Mouse (Mus musculus): ENCODE results near the gene Abcb9. TPM values are rescaled to one million over a fixed set of nuclear protein-coding genes. Genes with fewer than 3 reads are reported as not detected.

Abcb9 gene
- polyA plus RNA-seq, 1 experiment from 2014 or later, result 0.54 TPM

- Histone ChIP-seq H3K9me3 (replicated peaks) (no peaks in the 10 kb centered on the region), H3K27ac (replicated peaks) (peak overlapping the region; percentile 96), H3K36me3 (peaks cover 30% of the 10 kb centered on the region), H3K4me1 (peaks cover 60% of the 10 kb centered on the region), H3K27me3 (ENCODE audit: low read depth, poor library complexity, severe bottlenecking) (no peaks in the 10 kb centered on the region; the same call in 1 of the 2 replicates), H3K4me3 (peak overlapping the region; percentile 92)
- WGBS, result under 1% methylated on average over 26 of the region's 26 CpGs
- DNase-seq (ENCODE audit: low spot score), result peak; percentile 47
Observed at GRCm38 (mm10) chr5:124031068-124031955, 64.3 kb downstream of the Abcb9 start.

DNA sequence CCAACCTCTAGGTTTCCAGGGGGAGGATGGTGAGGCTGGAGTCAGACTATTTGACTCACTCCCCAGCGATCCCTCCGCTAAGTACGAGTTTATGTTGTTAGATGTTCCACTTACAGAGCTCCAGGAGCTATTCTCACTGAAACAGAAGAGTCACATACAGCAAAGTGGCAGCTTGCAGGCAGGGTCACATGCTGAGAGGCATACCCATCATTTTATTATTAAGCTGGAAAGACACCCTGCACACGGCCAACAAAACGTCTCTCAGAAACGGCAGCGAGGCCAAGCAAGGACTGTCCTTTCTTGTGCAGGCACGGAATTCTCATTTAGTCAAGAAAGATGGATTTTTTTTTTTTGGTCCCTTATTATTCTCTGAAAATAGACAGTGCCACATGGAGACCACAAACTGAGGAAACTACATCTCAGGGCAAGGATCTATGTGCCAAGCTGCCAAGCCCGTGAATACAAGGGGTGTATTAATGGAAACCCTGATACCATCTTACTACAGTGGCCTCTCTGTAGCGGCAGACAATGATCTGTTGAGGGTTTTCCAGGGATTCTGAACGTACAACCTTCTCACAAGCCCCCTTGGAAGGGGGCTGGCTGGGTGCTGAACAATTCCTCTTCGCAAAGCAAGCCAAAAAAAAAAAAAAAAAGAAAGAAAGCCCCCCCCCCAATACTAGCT lies 65.1 kb downstream of the Abcb9 start:
- peak; percentile 12 for DNase-seq (ENCODE audit: low spot score)
- WGBS, result 49% methylated on average over 12 of the region's 12 CpGs
- peak overlapping the region; percentile 96 for H3K27ac ChIP-seq (replicated peaks)

DNA sequence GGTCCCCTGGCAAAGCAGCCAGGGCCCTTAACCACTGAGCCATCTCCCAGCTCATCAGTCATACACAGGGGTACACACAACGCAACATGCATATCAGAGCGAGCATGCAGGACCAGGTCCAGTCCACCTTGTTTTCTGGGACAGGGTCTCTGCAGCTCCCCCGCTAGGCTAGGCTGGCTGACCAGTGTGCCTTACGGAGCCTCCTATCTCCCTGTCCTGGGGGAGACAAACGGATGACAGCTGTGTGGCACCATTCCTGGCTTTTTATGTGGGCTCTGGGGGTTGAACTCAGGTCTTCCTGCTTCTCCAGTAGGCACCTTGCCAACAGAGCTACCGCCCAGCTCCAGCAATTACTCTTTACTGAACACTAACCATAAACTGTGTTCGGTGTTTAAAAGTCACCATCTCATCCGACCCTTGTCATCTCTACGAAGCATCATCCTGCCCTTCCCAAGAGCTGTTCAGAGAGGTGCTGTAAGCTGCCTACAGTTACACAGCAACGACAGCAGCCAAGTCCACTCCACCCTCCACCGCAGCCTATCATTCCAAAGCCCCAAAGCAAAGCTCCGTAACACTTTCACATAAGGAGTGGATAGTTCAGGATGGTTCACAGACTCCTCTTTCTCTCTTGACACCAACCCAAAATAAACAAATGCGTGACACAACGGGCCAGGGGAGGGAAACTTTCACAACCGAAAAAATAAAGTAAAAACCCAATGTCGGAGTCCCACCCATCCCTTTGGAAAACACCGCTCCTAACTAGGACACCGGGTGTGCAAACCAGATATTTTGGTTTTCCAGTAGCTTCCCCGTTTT lies 66.2 kb downstream of the Abcb9 start:
- DNase-seq (ENCODE audit: low spot score), result peak; percentile 11
- H3K27ac ChIP-seq (replicated peaks), result 0 out of 2 replicates have a peak overlapping the region, but pooled peaks have one; percentile 38
- WGBS, result 95% methylated on average over 19 of the region's 19 CpGs
- H3K4me3 ChIP-seq, result peak overlapping the region; percentile 92; the same call in 1 of the 2 replicates
- no peaks in the 10 kb centered on the region for H3K9me3 ChIP-seq (replicated peaks)
- H3K4me1 ChIP-seq, result peaks cover 74% of the 10 kb centered on the region
- no peaks in the 10 kb centered on the region; the same call in 1 of the 2 replicates for H3K27me3 ChIP-seq (ENCODE audit: low read depth, poor library complexity, severe bottlenecking)
- peaks cover 38% of the 10 kb centered on the region for H3K36me3 ChIP-seq

More for the DNA sequence above, 65.1 kb downstream of the Abcb9 start:
- Histone ChIP-seq H3K27me3 (ENCODE audit: low read depth, poor library complexity, severe bottlenecking) (no peaks in the 10 kb centered on the region; the same call in 1 of the 2 replicates), H3K4me3 (peak overlapping the region; percentile 92), H3K4me1 (peaks cover 63% of the 10 kb centered on the region), H3K9me3 (replicated peaks) (no peaks in the 10 kb centered on the region), H3K36me3 (peaks cover 38% of the 10 kb centered on the region)

GRCm38 (mm10) chr5:124028680-124029079 lies 66.9 kb downstream of the Abcb9 start:
- DNase-seq (ENCODE audit: low spot score), result no peak
- no peaks in the 10 kb centered on the region for H3K27me3 ChIP-seq (ENCODE audit: low read depth, poor library complexity, severe bottlenecking)
- H3K27ac ChIP-seq (replicated peaks), result peak overlapping the region; percentile 78
- peaks cover 82% of the 10 kb centered on the region for H3K4me1 ChIP-seq
- no peaks in the 10 kb centered on the region for H3K9me3 ChIP-seq (replicated peaks)
- peaks cover 38% of the 10 kb centered on the region for H3K36me3 ChIP-seq
- WGBS, result 79% methylated on average over 7 of the region's 7 CpGs
- peak overlapping the region; percentile 35 for H3K4me3 ChIP-seq

GRCm38 (mm10) chr5:124027702-124028470 lies 67.7 kb downstream of the Abcb9 start:
- H3K4me3 ChIP-seq, result peak overlapping the region; percentile 35
- 53% methylated on average over 19 of the region's 19 CpGs for WGBS
- no peak for DNase-seq (ENCODE audit: low spot score)
- peaks cover 89% of the 10 kb centered on the region for H3K4me1 ChIP-seq
- peaks cover 43% of the 10 kb centered on the region for H3K36me3 ChIP-seq
- H3K9me3 ChIP-seq (replicated peaks), result no peaks in the 10 kb centered on the region
- H3K27ac ChIP-seq (replicated peaks), result peak overlapping the region; percentile 78
- no peaks in the 10 kb centered on the region for H3K27me3 ChIP-seq (ENCODE audit: low read depth, poor library complexity, severe bottlenecking)

- WGBS, result 75% methylated on average over 5 of the region's 5 CpGs
- DNase-seq (ENCODE audit: low spot score), result no peak
- Histone ChIP-seq H3K4me1 (peaks cover 98% of the 10 kb centered on the region), H3K27ac (replicated peaks) (peak overlapping the region; percentile 78), H3K27me3 (ENCODE audit: low read depth, poor library complexity, severe bottlenecking) (no peaks in the 10 kb centered on the region), H3K36me3 (peaks cover 54% of the 10 kb centered on the region), H3K9me3 (replicated peaks) (no peaks in the 10 kb centered on the region), H3K4me3 (no peak overlapping the region; the same call in 1 of the 2 replicates)
Observed at GRCm38 (mm10) chr5:124026568-124026967, 69.0 kb downstream of the Abcb9 start.

DNA sequence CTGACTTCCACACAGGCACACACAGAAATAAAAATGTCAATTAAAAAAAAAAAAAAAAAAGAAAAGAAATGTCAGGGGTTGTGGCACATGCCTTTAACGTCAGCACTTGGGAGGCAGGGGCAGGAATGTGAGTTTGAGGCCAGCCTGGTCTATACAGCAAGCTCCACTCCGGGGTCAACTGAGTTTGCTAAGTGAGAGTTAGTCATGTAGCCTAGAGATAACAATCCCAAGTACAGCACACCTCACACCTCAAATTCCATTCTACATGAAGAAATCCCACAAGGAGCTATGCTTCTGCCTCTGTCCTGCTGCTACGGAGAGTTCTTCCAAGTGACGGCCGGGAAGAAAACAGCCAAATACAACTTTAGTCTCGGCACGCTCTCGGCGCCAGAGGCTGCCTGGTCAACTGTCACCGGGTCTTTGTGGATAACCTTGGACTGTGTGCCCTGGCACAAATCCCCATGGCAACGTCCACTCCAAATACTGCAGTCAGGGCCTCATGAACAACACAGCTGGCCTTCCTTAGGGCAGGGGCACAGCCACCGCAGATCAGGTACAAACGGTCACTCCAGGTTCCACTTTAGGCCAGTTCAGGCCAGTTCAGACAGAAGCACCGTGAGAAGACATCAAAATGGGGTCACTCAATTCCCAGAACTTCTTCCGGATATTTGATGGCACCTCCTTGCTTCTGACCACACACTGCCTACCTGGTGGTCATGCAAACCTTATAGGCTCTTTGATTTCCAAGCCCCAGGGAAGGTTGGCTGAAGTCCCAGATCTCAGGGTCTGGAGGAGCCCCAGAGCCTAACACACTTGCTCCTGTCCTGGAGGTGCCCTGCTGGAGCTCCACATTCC lies 69.8 kb downstream of the Abcb9 start:
- no peak for DNase-seq (ENCODE audit: low spot score)
- H3K4me3 ChIP-seq, result no peak overlapping the region
- H3K27me3 ChIP-seq (ENCODE audit: low read depth, poor library complexity, severe bottlenecking), result no peaks in the 10 kb centered on the region
- 92% methylated on average over 15 of the region's 15 CpGs for WGBS
- H3K9me3 ChIP-seq (replicated peaks), result no peaks in the 10 kb centered on the region
- H3K27ac ChIP-seq (replicated peaks), result peak overlapping the region; percentile 78
- H3K4me1 ChIP-seq, result peaks cover 98% of the 10 kb centered on the region
- H3K36me3 ChIP-seq, result peaks cover 62% of the 10 kb centered on the region

GRCm38 (mm10) chr5:124025146-124025545 lies 70.5 kb downstream of the Abcb9 start:
- Histone ChIP-seq H3K4me1 (peaks cover 96% of the 10 kb centered on the region), H3K36me3 (peaks cover 63% of the 10 kb centered on the region), H3K9me3 (replicated peaks) (no peaks in the 10 kb centered on the region), H3K27ac (replicated peaks) (peak overlapping the region; percentile 78), H3K27me3 (ENCODE audit: low read depth, poor library complexity, severe bottlenecking) (no peaks in the 10 kb centered on the region), H3K4me3 (no peak overlapping the region; the same call in 1 of the 2 replicates)
- 73% methylated on average over 9 of the region's 9 CpGs for WGBS
- no peak for DNase-seq (ENCODE audit: low spot score)

GRCm38 (mm10) chr5:124024677-124025076 lies 70.9 kb downstream of the Abcb9 start:
- Histone ChIP-seq H3K36me3 (peaks cover 61% of the 10 kb centered on the region), H3K9me3 (replicated peaks) (no peaks in the 10 kb centered on the region), H3K4me3 (no peak overlapping the region; the same call in 1 of the 2 replicates), H3K4me1 (peaks cover 96% of the 10 kb centered on the region), H3K27ac (replicated peaks) (peak overlapping the region; percentile 78), H3K27me3 (ENCODE audit: low read depth, poor library complexity, severe bottlenecking) (no peaks in the 10 kb centered on the region)
- DNase-seq (ENCODE audit: low spot score), result no peak
- WGBS, result 71% methylated on average over 6 of the region's 6 CpGs

- no peak for DNase-seq (ENCODE audit: low spot score)
- Histone ChIP-seq H3K27me3 (ENCODE audit: low read depth, poor library complexity, severe bottlenecking) (no peaks in the 10 kb centered on the region), H3K9me3 (replicated peaks) (no peaks in the 10 kb centered on the region), H3K27ac (replicated peaks) (0 out of 2 replicates have a peak overlapping the region, but pooled peaks have one; percentile 38), H3K4me3 (no peak overlapping the region), H3K36me3 (peaks cover 57% of the 10 kb centered on the region), H3K4me1 (peaks cover 96% of the 10 kb centered on the region)
- WGBS, result 87% methylated on average over 7 of the region's 7 CpGs
Observed at GRCm38 (mm10) chr5:124022365-124022764, 73.2 kb downstream of the Abcb9 start.

DNA sequence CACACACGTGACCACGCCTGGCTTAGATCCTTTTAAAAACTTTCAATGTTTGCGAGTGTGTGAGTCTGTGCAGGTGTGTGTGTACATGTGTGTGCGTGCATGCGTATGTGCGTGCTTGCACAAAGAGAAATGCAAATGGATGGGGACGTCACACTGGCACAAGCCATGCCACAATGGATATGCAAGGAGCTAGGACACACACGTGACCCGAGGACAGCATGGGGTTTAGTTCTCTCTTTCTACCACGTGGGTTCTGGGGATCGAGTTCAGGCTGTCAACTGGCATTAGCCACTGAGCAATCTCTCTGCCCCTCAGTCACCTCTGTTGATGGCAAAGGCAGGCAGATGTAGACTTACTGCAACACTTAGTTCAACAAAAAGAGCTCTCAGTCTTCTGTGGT lies 73.9 kb downstream of the Abcb9 start:
- Histone ChIP-seq H3K4me3 (no peak overlapping the region), H3K36me3 (peaks cover 52% of the 10 kb centered on the region), H3K27ac (replicated peaks) (no peak overlapping the region), H3K4me1 (peaks cover 96% of the 10 kb centered on the region), H3K27me3 (ENCODE audit: low read depth, poor library complexity, severe bottlenecking) (no peaks in the 10 kb centered on the region), H3K9me3 (replicated peaks) (no peaks in the 10 kb centered on the region)
- 82% methylated on average over 11 of the region's 11 CpGs for whole genome bisulfite sequencing
- DNase-seq (ENCODE audit: low spot score), result no peak
